Mouse (Mus musculus): ENCODE results near the gene Scaf8.
"Not testable (repeated sequence)": the region's sequence is repeated elsewhere in the genome, so short reads cannot be mapped to it uniquely, and the experiment has no call there.

Gene Scaf8

GRCm38 (mm10) chr17:3120949-3121348 is 6.2 kb downstream of the Scaf8 start:
- not testable (repeated sequence) for DNase-seq

- DNase-seq, result not testable (repeated sequence)
These were observed 8.8 kb downstream of the Scaf8 start for GRCm38 (mm10) chr17:3123581-3123980.

GRCm38 (mm10) chr17:3128716-3129115 is 13.9 kb downstream of the Scaf8 start:
- DNase-seq, result no peak

GRCm38 (mm10) chr17:3129791-3130190 is 15.0 kb downstream of the Scaf8 start:
- no peak for DNase-seq

GRCm38 (mm10) chr17:3135346-3135745 is 20.6 kb downstream of the Scaf8 start:
- no peak for DNase-seq

GRCm38 (mm10) chr17:3136127-3136526 is 21.4 kb downstream of the Scaf8 start:
- no peak for DNase-seq

DNA sequence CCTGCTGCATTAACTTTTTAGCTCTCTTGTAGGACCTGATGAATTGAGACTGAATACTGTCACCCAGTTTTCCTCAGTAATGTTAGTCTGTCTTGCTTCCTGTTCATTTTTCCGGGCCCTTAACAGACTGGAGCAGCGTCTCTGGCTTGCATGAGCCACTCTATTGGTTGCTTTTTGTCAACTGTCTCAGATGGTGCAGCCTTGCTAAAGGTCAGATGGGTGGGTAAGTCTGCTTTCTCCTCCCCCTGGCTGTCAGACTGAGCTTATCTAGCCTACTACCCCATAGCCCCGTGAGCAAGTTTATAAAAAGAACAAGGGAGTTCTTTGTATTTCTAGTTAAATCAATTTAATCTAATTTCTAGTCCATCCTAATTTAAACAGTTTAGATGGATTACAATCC is 23.6 kb downstream of the Scaf8 start:
- no peak for DNase-seq

- no peak for DNase-seq
These were observed 25.3 kb downstream of the Scaf8 start for GRCm38 (mm10) chr17:3140100-3140499.

DNA sequence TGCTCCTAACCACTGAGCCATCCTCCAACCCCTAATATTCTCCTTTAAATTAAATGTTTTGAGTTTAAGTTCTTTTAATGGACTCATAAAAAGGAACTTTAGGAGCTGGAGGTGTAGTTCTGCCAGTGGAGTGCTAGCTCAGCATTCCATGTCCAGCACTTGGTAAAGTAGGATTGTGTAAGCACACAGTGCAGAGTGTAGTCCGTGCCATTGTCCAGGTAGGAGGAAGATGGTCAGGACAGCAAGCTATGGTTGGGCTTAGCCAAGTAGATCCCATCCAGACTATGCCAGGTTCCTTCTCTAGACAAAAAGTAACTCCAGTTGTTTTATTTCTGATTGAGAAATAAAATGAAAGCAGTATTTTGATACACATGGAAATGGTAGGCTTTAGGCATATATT is 34.1 kb downstream of the Scaf8 start:
- DNase-seq, result no peak

DNA sequence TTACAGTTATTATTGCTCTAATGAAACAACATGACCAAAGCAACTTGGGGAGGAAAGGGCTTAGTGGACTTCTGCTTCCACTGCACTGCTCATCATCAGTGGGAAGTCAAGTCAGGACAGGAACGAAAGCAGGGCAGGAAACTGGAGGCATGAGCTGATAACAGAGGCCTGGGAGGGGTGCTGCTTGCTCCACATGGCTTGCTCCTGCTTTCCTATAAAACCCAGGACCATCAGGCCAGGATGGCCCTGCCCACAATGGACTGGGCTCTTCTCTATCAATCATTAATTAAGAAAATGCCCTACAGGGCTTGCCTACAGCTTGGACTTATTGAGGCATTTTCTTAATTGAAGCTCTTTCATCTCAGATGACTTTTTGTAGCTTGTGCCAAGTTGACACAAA is 34.8 kb downstream of the Scaf8 start:
- DNase-seq, result no peak

- DNase-seq, result not testable (repeated sequence)
These were observed 35.9 kb downstream of the Scaf8 start for GRCm38 (mm10) chr17:3150701-3151100.

GRCm38 (mm10) chr17:3151181-3151580 is 36.4 kb downstream of the Scaf8 start:
- DNase-seq, result no peak

DNA sequence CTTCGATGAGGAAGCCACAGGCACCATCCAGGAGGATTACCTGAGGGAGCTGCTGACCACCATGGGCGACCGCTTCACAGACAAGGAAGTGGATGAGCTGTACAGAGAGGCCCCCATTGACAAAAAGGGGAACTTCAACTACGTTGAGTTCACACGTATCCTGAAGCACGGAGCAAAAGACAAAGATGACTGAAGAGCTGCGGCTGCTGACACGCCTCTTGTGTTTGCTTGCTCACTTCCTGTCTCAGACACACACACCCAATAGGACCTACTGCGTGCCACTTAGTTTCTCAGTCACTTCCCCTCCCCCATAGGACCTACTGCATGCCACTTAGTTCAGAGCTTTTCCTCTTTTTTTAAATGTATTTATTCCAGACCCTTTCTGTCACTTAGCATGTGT is 41.4 kb downstream of the Scaf8 start:
- DNase-seq, result not testable (repeated sequence)

DNA sequence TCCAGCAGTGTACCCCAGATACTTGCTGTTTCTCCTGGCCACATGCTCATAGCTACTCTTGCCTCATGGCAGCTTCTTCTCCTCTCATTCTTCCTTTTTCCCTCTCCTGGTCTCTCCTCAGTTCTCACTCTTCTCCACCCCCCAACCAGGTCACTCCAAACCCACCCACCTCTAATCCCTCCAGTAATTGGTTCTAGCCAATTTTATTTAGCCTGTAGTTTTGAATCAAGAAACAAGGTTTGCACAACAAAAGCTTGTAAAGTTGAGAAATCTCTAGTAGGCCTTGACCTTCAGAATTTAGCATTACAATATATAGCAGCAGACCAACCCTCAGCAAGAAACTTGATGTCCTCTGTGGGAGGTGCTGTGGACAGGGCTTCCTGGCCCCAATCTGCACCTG is 42.2 kb downstream of the Scaf8 start:
- no peak for DNase-seq

- no peak for DNase-seq
These were observed 48.1 kb downstream of the Scaf8 start for GRCm38 (mm10) chr17:3162905-3163304.

- not testable (repeated sequence) for DNase-seq
These were observed 65.7 kb downstream of the Scaf8 start for GRCm38 (mm10) chr17:3180425-3180945.

DNA sequence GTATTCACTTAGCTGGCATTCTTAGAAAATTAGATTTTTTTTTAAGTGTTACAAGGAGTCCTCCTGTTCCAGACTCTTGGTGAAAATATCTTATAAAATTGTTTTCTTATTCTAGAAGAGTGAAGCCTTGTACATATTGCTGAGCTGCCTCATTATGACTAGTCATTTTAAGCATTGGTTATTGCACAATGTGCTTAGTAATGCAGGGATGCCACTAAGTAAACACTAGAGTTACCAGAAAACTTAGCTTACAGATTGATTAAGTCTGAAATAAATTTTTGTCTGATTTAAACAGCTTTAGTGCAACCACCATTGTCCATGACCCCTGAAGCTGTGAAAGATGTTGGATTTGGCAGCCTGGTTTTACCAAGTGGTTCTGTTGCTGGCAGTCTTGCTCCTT is 80.7 kb downstream of the Scaf8 start:
- not testable (repeated sequence) for DNase-seq

- DNase-seq, result no peak
These were observed 85.6 kb downstream of the Scaf8 start for GRCm38 (mm10) chr17:3200328-3200727.

- DNase-seq, result no peak
These were observed 89.1 kb downstream of the Scaf8 start for GRCm38 (mm10) chr17:3203916-3204315.

- no peak for DNase-seq
These were observed 90.1 kb downstream of the Scaf8 start for GRCm38 (mm10) chr17:3204826-3205405.

DNA sequence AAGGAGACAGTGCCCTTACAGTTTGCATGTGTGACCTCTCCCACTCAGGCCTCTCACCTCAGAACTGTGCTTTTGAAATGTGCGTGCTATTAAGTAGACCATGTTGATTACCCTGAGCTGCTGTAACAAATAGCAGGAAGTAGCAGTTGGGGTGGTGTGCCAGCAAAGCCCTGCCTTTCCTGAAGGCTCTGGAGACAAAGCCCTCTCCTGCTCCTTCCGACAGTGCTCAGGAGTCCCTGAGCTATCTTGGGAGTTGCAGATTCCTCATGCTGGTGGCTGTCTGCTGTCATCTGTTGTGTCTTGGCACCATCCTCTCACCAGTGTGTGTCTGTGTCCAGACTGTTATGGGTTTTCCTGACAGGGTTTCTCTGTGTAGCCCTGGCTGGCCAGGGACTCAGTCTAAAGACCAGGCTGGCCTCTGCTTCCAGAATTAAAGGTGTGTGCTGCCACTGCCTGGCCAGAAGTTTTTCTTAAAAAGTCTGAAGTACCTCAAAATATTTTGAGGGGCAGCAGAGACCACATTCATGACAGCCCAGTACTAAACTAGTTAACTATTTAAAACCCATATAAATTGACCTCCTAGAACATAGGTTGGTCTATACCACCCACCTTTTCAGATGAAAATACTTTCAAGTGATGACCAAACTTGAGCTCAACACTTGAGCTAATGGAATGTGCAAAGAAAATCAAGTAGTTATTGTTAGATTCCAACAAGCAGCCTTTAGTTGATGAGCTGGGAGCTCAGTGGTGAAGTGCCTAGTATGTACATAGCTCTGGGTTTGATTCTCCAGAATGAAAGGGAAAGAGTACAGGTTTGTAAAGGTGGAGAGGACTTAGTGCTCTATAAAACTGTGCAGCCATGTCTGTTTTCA is 92.0 kb downstream of the Scaf8 start:
- DNase-seq, result no peak

- DNase-seq, result no peak
These were observed 92.9 kb downstream of the Scaf8 start for GRCm38 (mm10) chr17:3207529-3208240.

GRCm38 (mm10) chr17:3208471-3208870 is 93.7 kb downstream of the Scaf8 start:
- DNase-seq, result no peak

DNA sequence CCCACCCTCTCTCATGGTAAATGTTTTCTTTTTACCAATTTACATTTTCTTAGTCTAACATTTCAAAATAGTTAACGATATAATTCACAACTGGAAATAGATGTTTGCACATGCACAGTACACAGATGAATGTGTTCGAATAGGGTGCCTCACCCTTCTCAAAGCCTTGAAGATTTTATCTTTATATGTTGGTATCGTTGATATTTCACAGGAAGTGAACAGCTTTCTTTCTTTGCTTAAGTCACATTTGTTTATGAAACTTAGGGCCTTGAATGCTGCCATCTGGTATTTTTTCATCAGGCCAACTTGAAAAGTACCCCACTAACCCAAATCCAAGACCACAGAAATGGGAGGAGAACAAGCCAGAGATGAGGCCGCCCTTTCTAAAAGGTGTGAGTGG is 94.8 kb downstream of the Scaf8 start:
- DNase-seq, result no peak

Measured in right cerebral cortex, adult 18-20 months (tissue).